Mouse (Mus musculus) liver, adult 2 months (tissue): ENCODE measurements around the gene Met. TPM values are rescaled to one million over a fixed set of nuclear protein-coding genes. Genes with fewer than 3 reads are reported as not detected.

Source experiments
- DNase-seq: peaks from one replicate; pipeline ENCODE4 v3.0.0-alpha.2; 2011; ENCODE audit warnings: low read depth, low spot score; ENCODE audit errors: extremely low read depth
- H3K27ac ChIP-seq: fragments of 200-500 bp; replicated peaks from 2 replicates; pipeline ENCODE4 v1.5.1; 2012; ENCODE audit warnings: low read depth, mild to moderate bottlenecking, control low read depth, inconsistent platforms, low read length; ENCODE audit not compliant: insufficient read depth
- H3K27me3 ChIP-seq: fragments of 200-500 bp; 2 replicates; pipeline ENCODE4 v1.6.1; 2012; ENCODE audit warnings: mild to moderate bottlenecking, moderate library complexity, low read length, inconsistent platforms; ENCODE audit not compliant: control insufficient read depth, insufficient read depth
- H3K36me3 ChIP-seq: fragments of 200-500 bp; 2 replicates; pipeline ENCODE4 v1.6.1; 2012; ENCODE audit warnings: low read length, inconsistent platforms; ENCODE audit not compliant: control insufficient read depth, insufficient read depth
- H3K4me1 ChIP-seq: fragments of 200-500 bp; 2 replicates; pipeline ENCODE4 v1.6.1; 2011; ENCODE audit warnings: low read length; ENCODE audit not compliant: control insufficient read depth, insufficient read depth
- H3K4me3 ChIP-seq: fragments of 200-500 bp; 2 replicates; pipeline ENCODE4 v1.5.1; 2011; ENCODE audit warnings: low read depth, mild to moderate bottlenecking, control low read depth, low read length, moderate library complexity; ENCODE audit not compliant: insufficient read depth
- H3K79me2 ChIP-seq: fragments of 200-500 bp; 2 replicates; pipeline ENCODE4 v1.6.1; 2012; ENCODE audit warnings: inconsistent platforms, mild to moderate bottlenecking, low read length, moderate library complexity; ENCODE audit not compliant: control insufficient read depth, insufficient read depth
- H3K9ac ChIP-seq: fragments of 200-500 bp; 2 replicates; pipeline ENCODE4 v1.6.1; 2012; ENCODE audit warnings: low read depth, mild to moderate bottlenecking, control low read depth, inconsistent platforms, low read length
- POLR2A ChIP-seq: fragments of 200-500 bp; IDR thresholded peaks from 2 replicates; pipeline ENCODE4 v1.6.1; 2011; ENCODE audit warnings: low read length, control low read depth; ENCODE audit not compliant: insufficient read depth; ENCODE audit errors: extremely low read depth
- WGBS: fragments of 180-500 bp; shearing (Covaris S2); methylation state at CpG from one replicate; pipeline ENCODE4 v1.1.7; 2018; 5-methylcytosine and 5-hydroxymethylcytosine counted together
- polyA plus RNA-seq: library from polyadenylated mRNA; depleted of rRNA; stranded (reverse); fragments of >200 nt; gene quantifications from 2 replicates; pipeline ENCODE4 v1.2.3, GENCODE M21; 2012; rRNA removed
- total RNA-seq: library from RNA; depleted of rRNA; stranded (reverse); fragments of >200 nt; gene quantifications from 2 replicates; pipeline ENCODE4 v1.2.3, GENCODE M21; 2014; rRNA removed

Gene Met
- total and polyA plus RNA-seq, 2 experiments = 13.5 to 72.0 TPM

- Histone ChIP-seq H3K79me2 (no peaks in the 10 kb centered on the region), H3K27me3 (no peaks in the 10 kb centered on the region), H3K27ac (no peak overlapping the region), H3K36me3 (no peaks in the 10 kb centered on the region), H3K4me3 (no peak overlapping the region), H3K4me1 (no peaks in the 10 kb centered on the region), H3K9ac (no peak overlapping the region)
- no peak for TF ChIP-seq POLR2A
- WGBS = 77% methylated on average over 3 of the region's 3 CpGs
- no peak for DNase-seq
These were observed 157.8 kb downstream of the Met start for GRCm38 (mm10) chr6:17621436-17621835.

Other genes with a start within 250 kb of the Met start
- 7.7 and 8.7 TPM in 2 replicates for gene Cav2, start 182.6 kb upstream of the Met start, total RNA-seq
- gene Cav2, start 182.6 kb upstream of the Met start, polyA plus RNA-seq = 2.6 and 2.9 TPM in 2 replicates
- 3.8 and 4.1 TPM in 2 replicates for gene Cav1, start 157.5 kb upstream of the Met start, total RNA-seq
- gene Cav1, start 157.5 kb upstream of the Met start, polyA plus RNA-seq = 2.9 and 4.4 TPM in 2 replicates
- gene Capza2, start 172.4 kb downstream of the Met start, total RNA-seq = 71.2 and 80.9 TPM in 2 replicates
- 7.7 and 9.4 TPM in 2 replicates for gene Capza2, start 172.4 kb downstream of the Met start, polyA plus RNA-seq
- 8.7 and 8.8 TPM in 2 replicates for gene St7, start 229.1 kb downstream of the Met start, total RNA-seq
- 5.7 and 7.1 TPM in 2 replicates for gene St7, start 229.1 kb downstream of the Met start, polyA plus RNA-seq